Mouse (Mus musculus): ENCODE measurements around the gene Fads3. TPM values are rescaled to one million over a fixed set of nuclear protein-coding genes. Genes with fewer than 3 reads are reported as not detected.

Gene Fads3
- total RNA-seq, 1 experiment from 2014 or later: 3.4 TPM

DNA sequence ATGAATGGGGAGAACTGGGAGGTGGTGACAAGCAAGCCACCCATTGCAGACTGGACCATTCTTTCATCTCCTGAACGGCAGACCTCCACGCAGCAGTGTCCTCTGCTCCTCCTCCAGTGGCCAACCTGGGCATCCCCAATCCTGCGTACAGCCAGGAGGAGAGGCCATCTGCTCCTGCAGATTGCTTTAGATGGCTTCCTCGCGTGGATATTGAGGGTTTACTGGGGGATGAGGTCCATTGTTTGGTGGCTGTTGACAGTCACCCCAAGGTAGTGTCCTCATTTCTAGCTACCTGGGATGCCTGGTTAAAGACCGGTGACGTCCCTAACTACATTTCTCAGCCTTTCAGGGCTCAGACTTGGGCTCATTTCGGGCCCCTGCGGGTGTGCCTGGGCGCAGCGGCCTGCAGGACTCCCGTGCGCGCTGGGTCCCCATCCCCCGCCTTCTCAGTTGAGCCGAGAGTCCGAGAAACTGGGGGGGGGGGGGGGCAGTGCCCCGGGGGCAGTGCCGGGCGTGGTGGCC, 442 bp upstream of the Fads3 start:
- no peak for ATAC-seq (replicated peaks in 1 of 2; ENCODE audit: insufficient read depth in 1 of 2, low FRiP score in 2 of 2, low TSS enrichment in 1 of 2, low read depth in 1 of 2, poor library complexity in 2 of 2, severe bottlenecking in 2 of 2)

DNA sequence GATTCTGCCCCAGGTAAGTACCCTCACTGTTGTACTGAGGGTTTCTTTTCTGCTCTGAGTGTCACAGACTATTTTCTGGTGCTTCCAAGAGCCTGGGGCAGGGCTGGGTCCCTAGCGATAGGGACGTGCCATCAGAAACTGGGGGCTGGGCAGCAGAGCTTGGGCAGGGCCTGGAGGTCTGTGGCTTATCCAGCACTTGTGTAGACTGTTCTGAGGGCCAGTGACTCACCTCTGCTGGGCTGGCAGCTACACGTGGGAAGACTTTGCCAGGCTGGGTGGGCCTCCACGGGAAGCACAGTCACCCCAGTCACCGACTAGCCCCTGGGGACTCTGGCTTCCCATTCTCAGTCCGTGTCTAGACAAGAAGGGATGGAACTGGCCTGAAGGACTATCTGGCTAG, 863 bp downstream of the Fads3 start:
- ATAC-seq (replicated peaks in 1 of 2; ENCODE audit: insufficient read depth in 1 of 2, low FRiP score in 2 of 2, low TSS enrichment in 1 of 2, low read depth in 1 of 2, poor library complexity in 2 of 2, severe bottlenecking in 2 of 2): no peak

DNA sequence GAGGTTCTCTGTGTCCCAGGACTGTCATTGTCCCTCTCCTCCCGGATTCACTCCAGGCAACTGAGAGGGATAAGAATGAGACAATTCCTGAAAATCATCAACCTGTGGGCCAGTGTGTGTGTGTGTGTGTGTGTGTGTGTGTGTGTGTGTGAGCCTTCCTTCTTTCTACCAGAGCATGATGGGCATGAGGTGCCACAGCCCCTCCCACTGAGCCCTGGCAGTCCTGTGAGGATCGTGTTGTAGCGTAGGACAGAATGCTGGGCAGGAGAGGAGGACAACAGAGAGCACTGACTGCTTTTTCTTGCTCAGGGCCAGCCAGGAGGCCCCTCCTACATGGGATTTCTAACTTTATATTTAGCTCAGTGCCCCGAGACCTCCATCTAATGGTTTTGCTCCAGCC, 1.4 kb downstream of the Fads3 start:
- no peak for ATAC-seq (replicated peaks in 1 of 2; ENCODE audit: insufficient read depth in 1 of 2, low FRiP score in 2 of 2, low TSS enrichment in 1 of 2, low read depth in 1 of 2, poor library complexity in 2 of 2, severe bottlenecking in 2 of 2)

DNA sequence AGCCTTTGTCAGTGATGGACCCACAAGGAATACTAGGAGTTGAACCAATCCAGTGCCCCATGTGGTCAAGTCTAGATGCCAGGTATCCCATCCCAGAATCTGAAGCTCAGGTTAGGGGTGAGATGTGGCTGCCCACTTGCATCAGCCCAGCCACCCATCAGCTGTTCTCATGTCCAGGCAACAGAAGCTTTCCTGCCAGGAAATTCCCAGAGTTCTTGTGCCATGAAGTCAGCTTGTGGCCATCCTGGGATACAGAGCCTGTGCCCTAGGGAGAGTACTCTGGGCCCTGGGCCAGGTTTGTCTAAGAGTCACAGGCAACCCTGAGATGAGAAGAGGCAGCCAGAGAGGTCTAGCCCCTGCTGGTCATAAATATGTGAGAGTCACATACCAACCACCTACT, 2.3 kb downstream of the Fads3 start:
- ATAC-seq (replicated peaks in 1 of 2; ENCODE audit: insufficient read depth in 1 of 2, low FRiP score in 2 of 2, low TSS enrichment in 1 of 2, low read depth in 1 of 2, poor library complexity in 2 of 2, severe bottlenecking in 2 of 2): no peak

DNA sequence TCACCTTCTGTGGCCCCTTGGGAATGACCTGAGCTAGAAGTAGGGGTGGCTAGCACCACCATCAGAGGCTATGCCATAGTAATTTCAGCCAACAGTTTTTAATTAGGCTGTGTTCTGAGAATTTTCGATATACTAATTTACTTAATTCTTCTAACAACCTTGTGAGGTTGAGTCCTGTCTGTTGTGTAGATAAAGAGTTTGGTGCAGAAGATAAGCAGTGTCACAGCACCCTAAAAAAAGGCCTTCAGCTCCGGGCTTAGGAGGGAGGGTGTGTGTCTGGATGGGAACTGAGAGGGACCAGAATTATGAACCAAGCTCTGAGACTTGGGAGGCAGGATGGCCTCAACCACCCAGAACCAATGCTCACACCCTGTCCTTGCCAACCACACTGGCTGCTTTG, 4.3 kb downstream of the Fads3 start:
- ATAC-seq (replicated peaks in 1 of 2; ENCODE audit: insufficient read depth in 1 of 2, low FRiP score in 2 of 2, low TSS enrichment in 1 of 2, low read depth in 1 of 2, poor library complexity in 2 of 2, severe bottlenecking in 2 of 2): no peak

DNA sequence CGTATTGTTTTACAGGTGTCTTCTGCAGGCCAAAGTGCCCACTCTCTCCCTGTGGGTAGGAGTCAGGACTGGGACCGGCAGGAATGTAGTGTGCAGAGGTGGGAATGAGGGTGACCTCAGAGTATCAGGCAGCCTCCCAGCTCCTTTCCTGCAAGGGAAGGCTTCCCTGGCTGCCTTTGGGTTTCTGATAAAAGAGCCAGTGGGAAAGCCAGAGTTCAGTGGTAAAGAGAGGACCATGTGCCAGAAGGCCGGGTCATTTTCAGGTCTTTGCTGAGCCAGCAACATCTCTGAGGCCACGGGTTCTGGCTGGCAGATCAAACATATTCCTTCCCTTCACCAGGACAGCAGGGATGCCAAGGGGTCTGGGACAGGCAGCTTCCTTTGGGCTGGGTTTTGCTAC, 5.0 kb downstream of the Fads3 start:
- no peak for ATAC-seq (replicated peaks in 1 of 2; ENCODE audit: insufficient read depth in 1 of 2, low FRiP score in 2 of 2, low TSS enrichment in 1 of 2, low read depth in 1 of 2, poor library complexity in 2 of 2, severe bottlenecking in 2 of 2)

DNA sequence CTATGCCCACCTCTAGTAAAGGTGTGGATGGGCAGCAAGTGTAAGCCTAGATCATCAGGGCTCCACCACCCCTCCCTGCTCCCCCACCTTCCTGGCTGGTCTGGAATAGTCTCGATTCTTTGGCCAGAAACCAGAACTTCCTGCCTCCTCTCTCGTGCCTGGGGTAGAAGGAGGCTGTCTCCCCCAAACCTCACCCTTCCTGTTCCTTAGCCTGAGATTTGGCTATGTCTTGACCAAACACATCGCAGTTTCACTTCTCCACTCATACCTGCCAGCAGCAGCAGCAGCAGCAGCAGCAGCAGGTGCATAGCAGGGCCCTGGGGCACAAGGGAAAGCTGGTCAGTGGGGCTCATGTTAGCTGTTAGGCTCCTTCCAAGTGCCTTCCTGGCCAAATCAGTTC, 5.6 kb downstream of the Fads3 start:
- peak; percentile 57 to 58 for ATAC-seq (replicated peaks in 1 of 2; ENCODE audit: insufficient read depth in 1 of 2, low FRiP score in 2 of 2, low TSS enrichment in 1 of 2, low read depth in 1 of 2, poor library complexity in 2 of 2, severe bottlenecking in 2 of 2)

DNA sequence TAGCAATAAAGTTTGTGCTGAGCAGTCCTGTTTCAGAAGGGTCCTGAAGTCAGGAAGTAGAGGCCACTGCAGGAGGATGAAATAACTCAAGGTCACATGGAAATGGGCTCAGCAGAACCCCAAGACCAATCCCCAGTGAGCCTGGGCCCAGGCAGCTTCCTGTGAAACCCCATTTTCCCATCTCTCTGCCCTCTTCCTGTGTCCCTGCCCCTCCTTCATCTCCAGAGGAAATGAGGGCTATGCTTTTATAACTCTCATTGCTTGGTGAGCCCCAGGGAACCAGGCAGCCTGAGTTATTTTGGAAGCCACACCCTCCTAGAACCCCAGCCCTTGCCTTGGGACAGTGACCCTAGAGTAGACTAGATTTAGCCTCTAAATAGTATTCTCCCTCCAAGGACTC, 8.2 kb downstream of the Fads3 start:
- ATAC-seq (replicated peaks in 1 of 2; ENCODE audit: insufficient read depth in 1 of 2, low FRiP score in 2 of 2, low TSS enrichment in 1 of 2, low read depth in 1 of 2, poor library complexity in 2 of 2, severe bottlenecking in 2 of 2): no peak

DNA sequence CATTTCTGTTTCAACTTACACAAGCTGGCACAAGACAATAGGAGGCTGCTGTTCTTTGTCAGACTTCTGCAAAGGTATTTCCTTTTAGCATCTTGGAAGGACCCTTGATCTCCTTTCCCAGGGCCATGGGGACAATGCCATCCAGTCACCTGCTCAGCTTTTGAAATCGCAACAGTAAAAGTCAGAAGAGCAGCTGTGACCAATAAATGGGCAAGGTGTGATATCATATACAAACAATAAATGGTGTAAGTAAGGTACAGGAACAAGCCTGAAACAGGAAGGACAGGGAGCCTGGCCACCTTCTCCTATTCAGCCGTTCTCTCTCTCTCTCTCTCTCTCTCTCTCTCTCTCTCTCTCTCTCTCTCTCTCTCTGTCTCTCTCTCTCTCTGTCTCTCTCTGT, 9.1 kb downstream of the Fads3 start:
- ATAC-seq (replicated peaks in 1 of 2; ENCODE audit: insufficient read depth in 1 of 2, low FRiP score in 2 of 2, low TSS enrichment in 1 of 2, low read depth in 1 of 2, poor library complexity in 2 of 2, severe bottlenecking in 2 of 2): no peak

DNA sequence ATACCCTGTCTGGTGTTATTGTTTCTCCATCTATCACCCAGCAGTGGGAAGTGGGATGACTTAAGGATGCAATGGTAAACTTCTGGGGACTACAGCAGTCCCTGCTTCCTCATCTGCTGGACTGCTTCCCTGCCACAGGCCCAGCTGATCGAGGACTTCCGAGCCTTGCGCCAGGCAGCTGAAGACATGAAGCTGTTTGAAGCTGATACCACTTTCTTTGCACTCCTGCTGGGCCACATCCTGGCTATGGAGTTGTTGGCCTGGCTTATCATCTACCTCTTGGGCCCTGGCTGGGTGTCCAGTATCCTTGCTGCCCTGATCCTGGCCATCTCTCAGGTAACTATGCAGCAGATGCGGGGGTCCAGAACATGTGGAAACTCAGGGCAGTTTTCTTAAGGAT, 11.3 kb downstream of the Fads3 start:
- ATAC-seq (replicated peaks in 1 of 2; ENCODE audit: insufficient read depth in 1 of 2, low FRiP score in 2 of 2, low TSS enrichment in 1 of 2, low read depth in 1 of 2, poor library complexity in 2 of 2, severe bottlenecking in 2 of 2): no peak

DNA sequence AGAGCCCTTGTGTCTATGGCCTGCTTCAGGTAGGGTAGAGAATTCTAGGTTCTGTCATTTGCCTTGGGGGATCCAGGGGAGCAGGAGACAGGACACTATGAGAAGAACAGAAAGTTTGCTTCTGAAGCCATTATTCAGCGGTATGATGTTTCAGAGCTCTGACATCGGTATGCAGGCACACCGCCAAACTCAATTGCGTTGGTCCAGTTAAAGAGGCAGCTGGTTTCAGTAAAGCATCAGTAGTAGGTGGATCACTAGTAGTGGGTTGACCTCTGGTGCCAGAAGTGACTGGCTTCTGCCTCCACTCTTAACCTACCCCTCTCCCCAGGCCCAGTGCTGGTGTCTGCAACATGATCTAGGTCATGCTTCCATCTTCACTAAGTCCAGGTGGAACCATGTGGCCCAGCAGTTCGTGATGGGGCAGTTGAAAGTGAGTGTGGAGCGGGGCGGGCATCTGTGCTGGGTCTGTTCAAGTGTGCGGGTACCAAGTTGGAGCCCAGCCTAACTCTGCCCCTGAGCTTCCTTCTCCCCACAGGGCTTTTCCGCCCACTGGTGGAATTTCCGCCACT, 12.4 kb downstream of the Fads3 start:
- no peak for ATAC-seq (replicated peaks in 1 of 2; ENCODE audit: insufficient read depth in 1 of 2, low FRiP score in 2 of 2, low TSS enrichment in 1 of 2, low read depth in 1 of 2, poor library complexity in 2 of 2, severe bottlenecking in 2 of 2)

DNA sequence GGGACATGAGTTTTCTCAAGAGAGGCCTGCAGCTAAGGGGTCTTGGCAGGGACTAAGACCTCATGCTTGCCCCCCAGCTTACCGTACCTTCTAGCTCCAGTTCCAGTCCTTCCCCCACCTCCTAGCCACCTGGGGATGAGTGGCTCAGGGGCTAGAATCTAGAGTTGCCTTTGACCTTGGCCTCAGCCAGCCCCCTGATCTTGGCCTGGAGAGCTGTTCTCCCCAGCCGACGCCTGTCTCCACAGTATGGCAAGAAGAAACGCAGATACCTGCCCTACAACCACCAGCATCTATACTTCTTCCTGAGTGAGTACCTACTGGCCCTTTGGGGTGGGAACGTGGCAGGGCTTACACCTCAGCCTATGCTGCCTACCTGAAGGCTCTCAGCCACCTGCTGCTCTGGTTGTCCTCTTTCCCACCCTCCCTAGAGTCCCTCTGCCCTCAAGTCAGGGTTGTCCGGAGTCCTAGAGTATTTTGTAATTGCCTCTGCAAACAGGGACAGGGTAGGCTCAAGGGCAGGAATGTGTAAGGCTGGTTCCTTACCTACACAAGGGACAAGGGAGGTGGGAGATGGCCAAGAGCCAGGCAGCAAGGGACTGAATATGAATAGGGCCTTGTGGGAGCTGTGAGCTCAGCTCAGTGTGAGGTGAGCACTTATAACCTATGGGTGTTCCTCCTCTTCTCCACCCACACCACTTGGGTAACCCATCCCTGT, 13.1 kb downstream of the Fads3 start:
- ATAC-seq (replicated peaks in 1 of 2; ENCODE audit: insufficient read depth in 1 of 2, low FRiP score in 2 of 2, low TSS enrichment in 1 of 2, low read depth in 1 of 2, poor library complexity in 2 of 2, severe bottlenecking in 2 of 2): no peak

DNA sequence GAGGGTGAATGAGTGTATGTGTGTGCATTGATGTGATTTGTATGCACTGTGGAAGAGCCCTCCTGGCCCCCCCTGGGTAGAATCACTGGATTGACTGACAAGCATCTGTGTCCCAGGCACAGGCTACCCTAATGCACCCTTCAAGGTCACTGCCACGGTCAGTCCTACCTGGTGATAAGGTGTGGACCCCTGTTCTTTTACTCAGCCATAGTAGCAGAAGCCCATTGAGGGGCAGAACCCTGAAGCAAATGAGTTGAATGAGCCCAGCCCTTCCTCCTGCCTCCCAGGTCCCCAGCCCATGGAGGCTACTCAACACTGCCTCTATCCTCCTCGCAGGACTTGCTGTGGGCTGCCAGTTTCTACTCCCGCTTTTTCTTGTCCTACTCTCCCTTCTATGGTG, 13.9 kb downstream of the Fads3 start:
- ATAC-seq (replicated peaks in 1 of 2; ENCODE audit: insufficient read depth in 1 of 2, low FRiP score in 2 of 2, low TSS enrichment in 1 of 2, low read depth in 1 of 2, poor library complexity in 2 of 2, severe bottlenecking in 2 of 2): no peak

DNA sequence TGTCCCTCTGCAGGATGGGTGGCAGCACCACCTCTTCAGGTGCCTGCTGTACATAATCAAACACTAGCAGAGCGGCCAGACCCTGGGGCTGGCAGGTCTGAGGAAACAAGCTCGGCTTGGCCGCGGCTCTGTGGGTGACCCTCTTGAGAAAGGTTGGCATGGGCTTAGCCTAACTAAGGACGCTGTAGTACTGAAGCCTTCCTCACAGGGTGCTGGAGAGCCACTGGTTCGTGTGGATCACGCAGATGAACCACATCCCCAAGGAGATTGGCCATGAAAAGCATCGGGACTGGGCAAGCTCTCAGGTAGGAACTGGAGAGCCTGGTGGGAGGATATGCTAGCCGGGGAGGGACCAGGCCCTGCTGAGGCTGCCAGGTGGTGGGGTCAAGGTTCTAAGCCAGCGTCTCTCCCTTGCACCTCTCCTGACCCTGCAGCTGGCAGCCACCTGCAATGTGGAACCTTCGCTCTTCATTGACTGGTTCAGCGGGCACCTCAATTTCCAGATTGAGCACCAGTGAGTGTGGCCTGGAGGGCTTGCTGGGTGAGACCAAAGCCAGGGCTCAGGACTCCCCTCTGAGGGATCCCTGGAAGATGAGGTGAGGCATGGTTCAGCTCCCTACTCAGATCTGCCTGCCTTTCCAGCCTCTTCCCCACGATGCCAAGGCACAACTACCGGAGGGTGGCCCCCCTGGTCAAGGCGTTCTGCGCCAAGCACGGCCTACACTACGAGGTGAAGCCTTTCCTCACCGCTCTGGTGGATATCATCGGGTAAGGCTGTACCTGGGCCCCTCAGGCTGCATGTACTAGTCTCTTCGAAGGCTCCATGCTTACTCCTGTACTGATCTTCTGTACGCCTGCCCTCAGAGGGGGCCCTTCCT, 14.7 kb downstream of the Fads3 start:
- ATAC-seq (replicated peaks in 1 of 2; ENCODE audit: insufficient read depth in 1 of 2, low FRiP score in 2 of 2, low TSS enrichment in 1 of 2, low read depth in 1 of 2, poor library complexity in 2 of 2, severe bottlenecking in 2 of 2): no peak

DNA sequence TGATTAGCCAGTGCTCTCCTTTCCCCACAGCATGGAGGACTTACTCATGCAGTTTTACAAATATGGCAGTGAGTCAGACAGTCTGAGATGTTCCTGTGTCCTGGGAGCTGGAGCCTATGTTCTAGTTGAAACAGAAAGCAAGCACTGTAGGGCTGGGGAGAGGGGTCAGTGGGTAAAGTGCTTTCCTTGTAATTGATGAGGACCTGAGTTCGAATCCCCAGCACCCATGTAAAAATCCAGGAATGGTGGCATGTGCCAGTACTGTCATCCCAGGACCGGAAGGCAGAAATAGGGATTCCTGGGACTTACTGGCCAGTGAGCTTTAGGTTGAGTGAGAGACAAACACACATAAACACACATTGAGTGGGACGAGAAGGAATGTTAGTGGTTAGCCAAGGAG, 15.3 kb downstream of the Fads3 start:
- ATAC-seq (replicated peaks in 1 of 2; ENCODE audit: insufficient read depth in 1 of 2, low FRiP score in 2 of 2, low TSS enrichment in 1 of 2, low read depth in 1 of 2, poor library complexity in 2 of 2, severe bottlenecking in 2 of 2): no peak

DNA sequence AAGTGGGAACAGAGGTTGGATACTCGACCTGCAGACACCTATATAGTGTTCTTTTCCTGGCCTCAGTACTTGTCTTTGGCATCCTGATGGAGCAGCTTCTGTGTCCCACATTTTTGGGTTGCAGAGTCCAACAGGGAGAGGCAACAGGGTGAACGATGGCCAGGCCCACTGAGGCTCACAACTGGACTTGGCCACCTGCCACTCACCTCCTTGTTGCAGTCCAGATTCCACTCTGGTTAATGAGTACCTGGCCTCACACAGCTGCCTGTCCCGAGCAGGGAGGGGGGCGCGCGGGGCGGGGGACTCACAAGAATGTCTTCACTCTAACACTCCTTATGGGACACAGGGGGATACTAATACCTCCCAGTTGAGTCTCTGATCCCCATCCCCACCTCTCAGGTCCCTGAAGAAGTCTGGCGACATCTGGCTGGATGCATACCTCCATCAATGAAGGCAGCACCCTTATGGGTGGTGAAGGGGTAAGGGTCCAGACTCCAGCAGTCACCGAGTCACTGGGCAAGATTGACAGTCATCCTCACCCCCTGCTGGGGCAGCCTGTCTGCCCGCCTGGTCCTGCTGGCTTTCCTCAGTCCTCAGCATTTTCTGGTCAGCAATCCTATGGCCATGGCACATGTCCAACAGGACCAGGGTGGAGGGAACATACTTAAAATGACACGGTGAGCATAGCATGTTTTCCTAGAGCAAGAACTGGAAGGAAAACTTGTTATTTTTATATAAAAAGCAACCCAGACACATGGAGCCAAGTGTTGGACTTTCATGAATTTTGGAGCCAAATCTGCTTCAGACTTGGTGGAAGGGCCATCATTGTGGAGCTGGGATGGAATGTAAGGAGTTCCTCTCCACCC, 16.4 kb downstream of the Fads3 start:
- no peak for ATAC-seq (replicated peaks in 1 of 2; ENCODE audit: insufficient read depth in 1 of 2, low FRiP score in 2 of 2, low TSS enrichment in 1 of 2, low read depth in 1 of 2, poor library complexity in 2 of 2, severe bottlenecking in 2 of 2)

DNA sequence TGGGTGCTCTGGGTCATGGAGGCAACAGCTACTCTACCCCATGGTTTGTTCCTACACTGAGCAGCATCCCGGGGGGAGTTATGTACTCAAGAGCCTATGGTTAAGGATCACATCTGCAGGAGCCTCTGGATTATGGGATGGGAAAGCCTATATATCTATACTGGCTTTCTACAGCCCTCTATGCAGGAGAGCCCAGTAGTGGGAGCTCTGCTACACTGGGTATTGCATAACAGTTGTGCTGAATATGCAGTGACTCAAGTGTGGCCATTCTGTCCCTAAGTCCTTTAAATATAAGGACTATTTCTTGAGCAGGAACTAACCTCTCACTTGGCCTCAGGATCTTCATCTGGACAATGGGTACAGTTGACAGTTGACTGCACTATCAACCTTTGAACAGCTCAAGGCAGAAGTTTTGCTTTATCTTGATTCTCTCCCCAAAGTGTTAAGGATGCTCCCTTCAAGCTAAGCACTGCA, 17.0 kb downstream of the Fads3 start:
- ATAC-seq (replicated peaks in 1 of 2; ENCODE audit: insufficient read depth in 1 of 2, low FRiP score in 2 of 2, low TSS enrichment in 1 of 2, low read depth in 1 of 2, poor library complexity in 2 of 2, severe bottlenecking in 2 of 2): no peak

All from hematopoietic stem cell, adult 5-6 weeks (primary cell).